Mouse (Mus musculus) hindbrain, embryonic 12.5 days (tissue): ENCODE measurements at regions not wholly inside any gene's neighbourhood (a gene's known extent, or its start where the extent isn't known, plus 50 kb on each side); places are given as distances from the start of the nearest gene placed in this dataset.

Source experiments
- ATAC-seq: fragments of 200-750 bp; cut with Nextera tagmentation; 2 replicates; pipeline ENCODE4 v1.8.0; 2017; ENCODE audit warnings: moderate TSS enrichment; ENCODE audit not compliant: low FRiP score
- H3K27ac ChIP-seq: fragments of 300-500 bp; sonication (generic); 2 replicates; pipeline ENCODE4 v1.5.1; 2016; ENCODE audit warnings: mild to moderate bottlenecking
- H3K27me3 ChIP-seq: fragments of 300-500 bp; sonication (generic); 2 replicates; pipeline ENCODE4 v1.6.1; 2016; ENCODE audit warnings: mild to moderate bottlenecking
- H3K36me3 ChIP-seq: fragments of 300-500 bp; sonication (generic); 2 replicates; pipeline ENCODE4 v1.6.1; 2016; ENCODE audit warnings: mild to moderate bottlenecking
- H3K4me1 ChIP-seq: fragments of 300-500 bp; sonication (generic); 2 replicates; pipeline ENCODE4 v1.6.1; 2016
- H3K4me2 ChIP-seq: fragments of 300-500 bp; sonication (generic); replicated peaks from 2 replicates; pipeline ENCODE4 v1.6.1; 2016; ENCODE audit warnings: mild to moderate bottlenecking
- H3K4me3 ChIP-seq: fragments of 300-500 bp; sonication (generic); 2 replicates; pipeline ENCODE4 v1.5.1; 2016; ENCODE audit warnings: mild to moderate bottlenecking
- H3K9ac ChIP-seq: fragments of 300-500 bp; sonication (generic); 2 replicates; pipeline ENCODE4 v1.6.1; 2016; ENCODE audit warnings: mild to moderate bottlenecking, moderate library complexity
- H3K9me3 ChIP-seq: fragments of 300-500 bp; sonication (generic); replicated peaks from 2 replicates; pipeline ENCODE4 v1.6.1; 2016; ENCODE audit warnings: mild to moderate bottlenecking
- WGBS: fragments of 180-500 bp; shearing (Covaris S2); methylation state at CpG from one replicate; pipeline ENCODE4 v1.1.7; 2016; 5-methylcytosine and 5-hydroxymethylcytosine counted together

DNA sequence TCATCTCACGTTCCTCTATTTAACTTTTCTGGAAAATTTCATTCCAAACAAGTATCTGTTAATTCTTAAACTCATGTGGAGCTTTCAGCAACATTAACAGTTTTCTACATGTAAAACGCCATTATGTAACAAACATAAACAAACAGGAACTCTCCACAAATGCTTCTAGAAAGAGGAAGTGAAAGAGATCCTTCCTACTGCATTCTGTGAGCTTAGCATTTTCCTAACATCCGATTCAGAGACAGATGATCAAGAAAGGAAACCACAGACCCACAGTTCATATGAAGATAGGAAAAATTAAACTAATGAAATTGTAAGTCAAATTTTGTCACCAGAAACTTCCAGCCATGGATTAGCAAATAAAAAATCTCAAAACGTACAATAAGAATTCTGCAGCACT is 1070.6 kb upstream of the Cited2 start:
- no peaks in the 10 kb centered on the region for H3K27me3 ChIP-seq
- no peak overlapping the region for H3K9ac ChIP-seq
- H3K4me3 ChIP-seq = no peak overlapping the region
- H3K9me3 ChIP-seq = no peaks in the 10 kb centered on the region
- no peaks in the 10 kb centered on the region for H3K36me3 ChIP-seq
- 92% methylated on average over 4 of the region's 4 CpGs for WGBS
- no peak overlapping the region for H3K4me2 ChIP-seq
- no peak for ATAC-seq
- H3K4me1 ChIP-seq = no peaks in the 10 kb centered on the region
- no peak overlapping the region for H3K27ac ChIP-seq

GRCm38 (mm10) chr10:16664483-16664882 is 1058.5 kb upstream of the Cited2 start:
- H3K9me3 ChIP-seq = no peaks in the 10 kb centered on the region
- WGBS = 30% methylated on average over 1 of the region's 1 CpGs
- peak; percentile 66; the same call in 1 of the 2 replicates for ATAC-seq
- no peak overlapping the region for H3K4me2 ChIP-seq
- no peaks in the 10 kb centered on the region for H3K36me3 ChIP-seq
- 0 out of 2 replicates have a peak overlapping the region, but pooled peaks have one; percentile 30 for H3K27ac ChIP-seq
- H3K27me3 ChIP-seq = no peaks in the 10 kb centered on the region
- no peak overlapping the region for H3K9ac ChIP-seq
- no peaks in the 10 kb centered on the region for H3K4me1 ChIP-seq
- no peak overlapping the region for H3K4me3 ChIP-seq

DNA sequence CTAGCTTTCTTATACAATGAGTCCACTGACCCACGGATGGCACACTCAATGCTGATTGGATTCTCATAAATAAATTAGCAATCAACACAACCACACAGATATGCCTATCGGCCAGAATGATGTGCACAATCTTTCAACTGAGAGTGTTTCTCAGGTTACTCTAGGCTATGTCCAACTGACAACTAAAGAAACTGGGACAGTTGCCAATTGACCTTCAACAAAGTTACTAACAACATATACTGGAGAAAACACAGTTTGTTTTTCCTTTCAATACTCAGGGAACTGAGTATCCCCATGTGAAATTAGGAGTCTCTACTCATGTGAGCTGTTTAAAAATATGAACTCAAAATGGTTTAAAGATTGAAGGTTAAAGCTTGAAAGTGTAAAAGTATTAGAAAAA is 1052.7 kb upstream of the Cited2 start:
- Histone ChIP-seq H3K9ac (no peak overlapping the region), H3K4me1 (no peaks in the 10 kb centered on the region), H3K27me3 (no peaks in the 10 kb centered on the region), H3K36me3 (no peaks in the 10 kb centered on the region), H3K4me3 (no peak overlapping the region), H3K9me3 (no peaks in the 10 kb centered on the region), H3K27ac (no peak overlapping the region), H3K4me2 (no peak overlapping the region)
- 41% methylated on average over 2 of the region's 2 CpGs for WGBS
- no peak for ATAC-seq

GRCm38 (mm10) chr10:16681001-16681400 is 1042.0 kb upstream of the Cited2 start:
- H3K4me2 ChIP-seq = no peak overlapping the region
- no peaks in the 10 kb centered on the region for H3K36me3 ChIP-seq
- 83% methylated on average over 3 of the region's 3 CpGs for WGBS
- no peak overlapping the region for H3K9ac ChIP-seq
- no peaks in the 10 kb centered on the region for H3K27me3 ChIP-seq
- no peak overlapping the region for H3K27ac ChIP-seq
- H3K4me1 ChIP-seq = no peaks in the 10 kb centered on the region
- no peak overlapping the region for H3K4me3 ChIP-seq
- no peaks in the 10 kb centered on the region for H3K9me3 ChIP-seq
- no peak for ATAC-seq

GRCm38 (mm10) chr10:16685352-16685751 is 1037.7 kb upstream of the Cited2 start:
- ATAC-seq = no peak
- no peak overlapping the region for H3K9ac ChIP-seq
- no peak overlapping the region for H3K27ac ChIP-seq
- no peak overlapping the region for H3K4me3 ChIP-seq
- no peaks in the 10 kb centered on the region for H3K9me3 ChIP-seq
- H3K4me1 ChIP-seq = no peaks in the 10 kb centered on the region
- H3K4me2 ChIP-seq = no peak overlapping the region
- 93% methylated on average over 1 of the region's 1 CpGs for WGBS
- no peaks in the 10 kb centered on the region for H3K27me3 ChIP-seq
- no peaks in the 10 kb centered on the region for H3K36me3 ChIP-seq

DNA sequence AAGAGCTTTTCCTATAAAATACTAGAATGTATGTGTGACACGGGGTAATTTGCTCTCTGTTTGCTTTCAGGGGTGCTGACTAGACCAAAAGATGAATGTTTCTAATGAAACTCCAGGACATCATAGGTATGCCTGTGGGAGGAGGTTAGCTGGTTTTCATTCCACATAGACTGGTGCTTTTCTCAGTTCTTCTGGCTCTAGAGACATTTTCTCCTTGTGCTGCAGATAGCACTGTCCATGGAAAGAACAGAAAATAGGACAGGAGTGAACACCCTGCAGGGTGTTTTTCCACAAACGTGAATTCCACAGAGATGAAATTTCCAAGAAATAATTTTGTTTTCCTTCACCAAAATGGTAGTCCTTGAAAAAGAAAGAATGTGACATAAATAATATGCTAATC is 1016.0 kb upstream of the Cited2 start:
- WGBS = 71% methylated on average over 2 of the region's 2 CpGs
- ATAC-seq = no peak
- no peak overlapping the region for H3K4me3 ChIP-seq
- no peak overlapping the region for H3K27ac ChIP-seq
- H3K27me3 ChIP-seq = no peaks in the 10 kb centered on the region
- H3K4me2 ChIP-seq = no peak overlapping the region
- no peaks in the 10 kb centered on the region for H3K4me1 ChIP-seq
- H3K36me3 ChIP-seq = no peaks in the 10 kb centered on the region
- H3K9ac ChIP-seq = no peak overlapping the region
- no peaks in the 10 kb centered on the region for H3K9me3 ChIP-seq

DNA sequence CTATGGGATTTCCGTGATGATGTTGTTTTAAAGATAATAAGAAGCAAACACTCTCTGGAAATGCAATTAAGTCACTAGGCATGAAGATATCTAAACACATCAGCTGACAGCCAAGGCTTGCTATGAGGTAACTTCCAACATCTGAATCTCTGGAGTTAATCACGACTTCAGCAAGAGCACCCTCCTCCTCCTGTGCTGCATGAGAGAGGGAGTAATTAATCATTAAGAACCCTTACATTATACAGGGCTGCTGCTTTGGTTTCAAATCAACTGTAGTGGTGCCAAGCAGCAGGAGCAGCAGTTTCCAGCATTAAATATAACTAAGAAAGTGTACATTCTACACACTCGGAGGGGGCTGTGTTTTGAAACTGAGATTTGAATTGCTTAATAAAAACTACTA is 1009.9 kb upstream of the Cited2 start:
- H3K9me3 ChIP-seq = no peaks in the 10 kb centered on the region
- H3K27ac ChIP-seq = no peak overlapping the region
- no peak for ATAC-seq
- H3K9ac ChIP-seq = no peak overlapping the region
- H3K36me3 ChIP-seq = no peaks in the 10 kb centered on the region
- no peak overlapping the region for H3K4me3 ChIP-seq
- WGBS = 61% methylated on average over 3 of the region's 3 CpGs
- H3K4me1 ChIP-seq = no peaks in the 10 kb centered on the region
- no peak overlapping the region for H3K4me2 ChIP-seq
- H3K27me3 ChIP-seq = no peaks in the 10 kb centered on the region

- no peak for ATAC-seq
- H3K27me3 ChIP-seq = no peaks in the 10 kb centered on the region
- H3K9ac ChIP-seq = no peak overlapping the region
- no peaks in the 10 kb centered on the region for H3K36me3 ChIP-seq
- H3K4me2 ChIP-seq = no peak overlapping the region
- H3K27ac ChIP-seq = no peak overlapping the region
- H3K4me1 ChIP-seq = no peaks in the 10 kb centered on the region
- no peak overlapping the region for H3K4me3 ChIP-seq
- WGBS = 78% methylated on average over 4 of the region's 4 CpGs
- H3K9me3 ChIP-seq = no peaks in the 10 kb centered on the region
Measured at GRCm38 (mm10) chr10:16714065-16714464, 1009.0 kb upstream of the Cited2 start.

- 88% methylated on average over 2 of the region's 2 CpGs for WGBS
- Histone ChIP-seq H3K36me3 (no peaks in the 10 kb centered on the region), H3K4me1 (no peaks in the 10 kb centered on the region), H3K27me3 (no peaks in the 10 kb centered on the region), H3K27ac (no peak overlapping the region), H3K9me3 (no peaks in the 10 kb centered on the region), H3K4me3 (no peak overlapping the region), H3K4me2 (no peak overlapping the region), H3K9ac (no peak overlapping the region)
- ATAC-seq = no peak
Measured at GRCm38 (mm10) chr10:16714526-16714925, 1008.5 kb upstream of the Cited2 start.

DNA sequence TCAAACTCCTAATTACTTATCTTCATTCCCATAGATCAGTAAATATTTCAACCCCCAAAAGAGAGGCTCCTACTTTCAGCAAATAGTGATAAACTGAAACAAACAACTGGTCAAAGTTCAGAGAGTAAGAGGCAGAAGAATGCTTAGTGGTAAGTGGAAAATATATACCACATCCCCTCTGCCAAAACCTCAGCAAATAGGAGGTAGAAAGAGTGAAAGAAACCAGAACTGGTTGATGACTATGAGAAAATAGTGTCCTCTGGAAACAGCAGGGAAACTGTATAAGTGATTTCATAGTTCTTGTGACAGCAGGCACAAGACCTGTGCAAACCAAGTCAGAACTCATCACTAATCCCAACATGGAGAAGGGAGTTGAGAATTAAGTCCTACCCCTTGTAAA is 980.8 kb upstream of the Cited2 start:
- no peak overlapping the region for H3K27ac ChIP-seq
- H3K9ac ChIP-seq = no peak overlapping the region
- no peaks in the 10 kb centered on the region for H3K4me1 ChIP-seq
- H3K27me3 ChIP-seq = no peaks in the 10 kb centered on the region
- H3K4me2 ChIP-seq = no peak overlapping the region
- no peaks in the 10 kb centered on the region for H3K36me3 ChIP-seq
- H3K9me3 ChIP-seq = no peaks in the 10 kb centered on the region
- H3K4me3 ChIP-seq = no peak overlapping the region
- ATAC-seq = no peak

GRCm38 (mm10) chr10:16751546-16751945 is 971.5 kb upstream of the Cited2 start:
- Histone ChIP-seq H3K4me2 (no peak overlapping the region), H3K36me3 (no peaks in the 10 kb centered on the region), H3K4me1 (no peaks in the 10 kb centered on the region), H3K9ac (no peak overlapping the region), H3K27ac (no peak overlapping the region), H3K4me3 (no peak overlapping the region), H3K27me3 (no peaks in the 10 kb centered on the region), H3K9me3 (no peaks in the 10 kb centered on the region)
- ATAC-seq = no peak

DNA sequence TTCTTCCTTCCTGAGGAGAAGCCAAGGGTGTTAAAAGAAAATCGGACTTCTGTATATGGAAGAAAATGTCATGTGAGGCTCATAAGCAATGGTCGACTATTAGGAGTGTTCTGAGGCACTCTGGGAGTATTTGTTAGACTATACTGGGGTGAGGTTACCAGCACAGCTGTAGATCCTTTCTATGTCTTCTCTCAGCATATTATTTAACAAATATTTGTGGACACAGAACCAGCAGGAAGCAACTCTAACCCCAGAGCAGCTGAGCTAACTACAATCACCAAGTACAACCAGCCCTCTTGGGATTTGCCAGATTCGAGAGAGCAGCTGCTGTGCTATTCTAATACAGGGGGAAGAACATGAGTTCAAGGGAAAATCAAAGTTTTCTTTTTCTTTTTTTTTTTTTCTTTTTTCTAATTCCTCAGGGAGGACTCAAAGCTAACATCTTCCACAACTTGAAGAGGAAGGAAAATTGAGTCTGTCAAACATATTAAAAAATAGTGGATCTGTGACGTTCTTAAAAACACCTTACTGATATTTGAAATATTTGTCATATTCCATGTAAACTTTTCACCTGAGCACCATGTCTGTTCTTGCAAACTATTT is 933.3 kb upstream of the Cited2 start:
- Histone ChIP-seq H3K4me2 (no peak overlapping the region), H3K27me3 (no peaks in the 10 kb centered on the region), H3K9ac (no peak overlapping the region), H3K36me3 (no peaks in the 10 kb centered on the region), H3K4me1 (no peaks in the 10 kb centered on the region), H3K27ac (no peak overlapping the region), H3K9me3 (no peaks in the 10 kb centered on the region), H3K4me3 (no peak overlapping the region)
- WGBS = 59% methylated on average over 4 of the region's 4 CpGs
- no peak for ATAC-seq

GRCm38 (mm10) chr10:16803978-16804377 is 919.0 kb upstream of the Cited2 start:
- Histone ChIP-seq H3K27ac (no peak overlapping the region), H3K36me3 (no peaks in the 10 kb centered on the region), H3K9ac (no peak overlapping the region), H3K4me3 (no peak overlapping the region), H3K4me2 (no peak overlapping the region), H3K4me1 (no peaks in the 10 kb centered on the region), H3K9me3 (no peaks in the 10 kb centered on the region), H3K27me3 (no peaks in the 10 kb centered on the region)
- no peak for ATAC-seq
- WGBS = 80% methylated on average over 2 of the region's 2 CpGs
